Mouse (Mus musculus): Measurements from ENCODE around the gene Trim32. TPM values are rescaled to one million over a fixed set of nuclear protein-coding genes. Genes with fewer than 3 reads are reported as not detected.

Gene Trim32
- total RNA-seq (2021): 100 to 1,000 TPM; 245 to 246 TPM
- long read RNA-seq, experiment 1, transcript Trim32-202 (2 exons, 3,191 nt): minor isoform, 91 of 351 reads
- long read RNA-seq, experiment 1, transcript Trim32-201 (2 exons, 3,194 nt): major isoform, 208 of 351 reads
- long read RNA-seq, experiment 1, partial matches to known transcripts: 37 of 351 reads
- long read RNA-seq, experiment 1, other reads (novel, unspliced or antisense): 13 of 351 reads
- long read RNA-seq, experiment 2, transcript Trim32-201 (2 exons, 3,194 nt): major isoform, 139 of 274 reads
- long read RNA-seq, experiment 2, transcript Trim32-202 (2 exons, 3,191 nt): minor isoform, 71 of 274 reads
- long read RNA-seq, experiment 2, partial matches to known transcripts: 51 of 274 reads
- long read RNA-seq, experiment 2, other reads (novel, unspliced or antisense): 11 of 274 reads

DNA sequence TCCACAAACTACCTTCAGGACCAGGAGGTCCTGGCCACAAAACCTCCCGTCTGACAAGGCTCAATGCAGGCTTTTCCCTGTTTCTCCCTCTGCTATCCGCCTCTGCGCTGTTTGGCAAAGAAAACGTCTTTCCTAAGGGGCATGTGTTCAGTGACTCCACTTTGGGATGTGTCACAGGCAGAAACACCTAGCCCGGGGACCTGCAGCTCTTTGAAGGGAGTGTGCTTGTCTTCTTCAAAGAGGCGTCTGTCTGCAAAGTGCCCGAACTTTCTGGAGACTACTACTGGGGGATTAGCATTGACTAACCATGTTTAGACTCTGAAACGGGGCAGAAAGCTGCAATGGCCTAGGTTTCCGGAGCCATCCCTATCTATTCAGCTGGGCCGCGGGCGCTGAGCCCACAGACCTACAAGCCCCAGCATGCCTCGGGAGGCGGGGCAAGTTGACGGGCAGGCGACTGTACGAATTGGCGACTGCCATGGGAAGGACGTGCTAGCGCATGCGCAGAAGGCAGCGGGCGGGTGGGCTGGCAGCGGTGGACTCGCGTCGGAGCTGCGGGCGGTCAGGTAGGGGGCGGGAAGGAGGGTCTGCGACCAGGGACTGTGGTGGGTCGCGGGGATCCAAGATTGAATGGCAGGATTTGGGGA is at the start of gene Trim32:
TSS of gene Trim32 (plus strand) at position 483 of the 647 bp plus-strand sequence.
- DNase-seq (ENCODE audit: low spot score in 2 of 2): peak; percentile 100

- DNase-seq (ENCODE audit: low spot score in 2 of 2): no peak
Observed at GRCm38 (mm10) chr4:65565493-65565892, 39.3 kb upstream of the Trim32 start.

DNA sequence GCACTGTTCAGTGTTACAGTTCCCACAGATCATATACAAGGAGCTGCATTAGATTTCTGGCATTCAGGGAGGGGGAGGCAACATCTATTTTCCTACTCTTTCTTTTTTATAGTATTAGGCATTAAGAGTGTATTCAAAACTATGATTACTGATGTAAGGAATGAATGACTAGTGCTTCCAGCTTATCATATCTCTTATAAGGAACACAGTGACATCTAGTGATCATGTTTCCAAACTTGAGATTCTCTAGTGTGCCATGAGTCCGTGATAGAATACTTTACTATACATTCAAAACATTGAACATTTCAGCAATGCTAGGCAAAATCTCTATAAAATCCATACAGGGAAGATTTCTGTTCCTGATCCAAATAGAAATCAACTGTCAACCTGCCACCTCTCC is 24.5 kb upstream of the Trim32 start:
- no peak for DNase-seq (ENCODE audit: low spot score in 2 of 2)

GRCm38 (mm10) chr4:65586947-65587346 is 17.8 kb upstream of the Trim32 start:
- DNase-seq (ENCODE audit: low spot score in 2 of 2): no peak

DNA sequence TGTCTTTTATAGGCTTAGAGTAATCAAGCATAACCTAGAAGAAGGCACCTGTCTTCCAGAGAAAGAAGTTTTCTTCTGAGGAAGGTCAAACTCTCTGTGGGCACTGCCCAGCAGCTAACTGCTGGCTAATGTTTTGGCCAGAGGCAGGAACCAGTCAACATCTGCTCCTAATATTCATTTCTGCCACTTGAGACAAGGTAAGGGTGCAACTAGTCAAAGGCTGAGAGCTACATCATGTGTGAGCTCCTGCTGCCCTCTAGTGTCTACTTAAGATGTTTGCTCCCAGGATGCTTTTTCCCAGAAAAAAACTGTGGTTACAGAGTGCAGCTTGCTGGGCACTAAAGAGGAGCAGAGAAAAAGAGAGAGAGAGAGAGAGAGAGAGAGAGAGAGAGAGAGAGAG is 15.0 kb upstream of the Trim32 start:
- no peak for DNase-seq (ENCODE audit: low spot score in 2 of 2)

DNA sequence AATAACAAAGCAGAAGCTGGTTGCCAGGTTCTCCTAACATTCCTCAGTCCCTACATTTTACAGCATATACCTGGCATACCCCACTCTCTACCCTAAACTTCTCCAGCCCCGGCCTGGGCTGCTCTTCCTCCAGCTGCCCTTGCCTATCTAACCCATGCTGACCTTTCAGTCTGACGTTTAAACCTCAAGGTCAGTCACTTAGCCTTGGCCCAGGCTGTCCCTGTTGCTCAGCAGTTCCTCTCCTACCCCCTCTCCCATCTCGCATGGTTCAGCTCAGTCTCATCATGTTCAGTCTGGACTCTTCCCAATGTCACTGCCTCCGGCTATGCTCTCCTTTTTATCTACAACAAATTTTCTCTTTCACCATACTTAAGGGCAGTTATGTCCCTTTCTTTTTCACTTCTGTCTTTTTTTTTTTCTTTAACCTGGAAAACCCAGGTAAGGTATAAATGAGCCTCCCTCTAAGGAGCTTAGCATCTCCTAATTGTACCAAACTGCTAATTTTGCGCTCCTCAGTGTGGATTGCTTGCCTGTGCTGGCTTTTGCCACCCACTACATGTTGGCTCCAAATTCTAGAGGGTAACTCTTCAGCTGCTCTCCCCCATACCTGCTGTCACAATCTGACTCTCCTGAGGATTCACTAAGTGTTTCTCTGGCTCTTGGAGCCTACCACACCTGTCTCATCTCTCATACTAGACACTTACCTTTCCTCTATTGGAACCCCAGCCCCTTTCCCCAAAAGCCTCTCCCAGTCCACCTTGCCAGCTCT is 10.0 kb upstream of the Trim32 start:
- no peak for DNase-seq (ENCODE audit: low spot score in 2 of 2)

DNA sequence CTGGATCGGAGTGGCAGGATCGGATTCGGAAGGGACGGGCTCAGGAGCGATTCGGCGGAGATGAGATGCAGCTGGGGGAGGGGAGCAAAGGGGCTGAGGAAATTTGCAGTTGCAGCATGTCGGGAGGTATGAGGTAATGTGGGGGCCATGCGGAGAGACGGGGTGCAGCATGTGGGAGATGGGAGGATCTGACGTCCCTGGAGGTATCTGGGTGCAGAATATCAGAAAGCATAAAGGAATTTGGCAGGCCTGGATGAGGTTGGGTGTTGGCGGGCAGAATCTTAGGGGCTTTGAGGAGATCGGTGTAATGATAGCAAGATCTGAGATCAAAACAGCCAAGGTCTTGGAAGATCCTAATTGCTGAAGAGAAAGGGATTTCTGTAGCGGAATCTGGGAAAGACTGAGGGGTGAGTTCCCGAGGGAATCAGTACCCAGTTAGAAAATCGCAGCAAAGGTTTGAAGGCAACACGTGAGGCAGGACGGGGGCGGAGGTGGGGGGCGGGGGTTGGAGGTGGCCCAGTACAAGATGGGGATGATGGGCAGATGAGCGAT is 441 bp downstream of the Trim32 start:
- DNase-seq (ENCODE audit: low spot score in 2 of 2): peak in 1 of 2 experiments; percentile 29

DNA sequence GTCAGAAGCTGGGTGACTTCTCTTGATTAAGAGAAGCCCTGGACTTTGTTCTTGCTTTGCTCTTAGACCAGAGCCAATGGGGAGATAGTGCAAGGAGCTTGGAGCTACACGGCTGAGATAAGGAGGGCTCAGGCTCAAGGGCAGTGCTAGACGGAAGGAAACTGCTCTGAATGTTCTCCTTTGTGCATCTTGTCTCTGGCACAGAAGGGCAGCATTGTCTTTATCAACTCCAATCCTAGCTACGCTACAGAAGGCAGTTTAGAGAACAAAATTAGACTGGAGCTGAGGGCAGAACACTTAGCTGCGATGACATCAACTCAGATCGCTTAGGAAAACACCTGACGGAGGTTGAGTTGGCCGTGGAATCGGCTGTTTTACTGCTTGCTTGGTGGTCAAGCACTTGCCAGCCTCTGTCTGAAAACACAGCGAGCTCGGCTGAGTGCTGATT is 2.4 kb downstream of the Trim32 start:
- DNase-seq (ENCODE audit: low spot score in 2 of 2): no peak

DNA sequence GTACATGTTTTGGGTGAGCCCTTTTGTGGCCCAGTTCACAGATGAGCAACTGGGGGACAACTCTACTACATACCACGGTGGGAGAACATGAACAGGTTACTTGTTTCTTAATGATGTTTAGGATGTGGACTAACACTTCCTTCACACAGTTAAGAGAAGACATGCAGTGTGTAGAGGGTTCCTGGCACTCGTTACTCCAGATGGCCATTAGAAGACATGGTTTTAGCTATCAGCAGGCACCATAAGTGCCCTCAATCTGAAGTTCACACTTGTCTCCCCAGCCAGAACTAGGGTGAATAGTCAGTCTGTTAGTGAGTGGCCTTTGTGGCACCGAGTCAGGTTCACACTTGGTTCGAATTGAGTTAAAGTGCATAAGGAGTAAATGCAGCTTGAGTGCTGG is 3.3 kb downstream of the Trim32 start:
- no peak for DNase-seq (ENCODE audit: low spot score in 2 of 2)

DNA sequence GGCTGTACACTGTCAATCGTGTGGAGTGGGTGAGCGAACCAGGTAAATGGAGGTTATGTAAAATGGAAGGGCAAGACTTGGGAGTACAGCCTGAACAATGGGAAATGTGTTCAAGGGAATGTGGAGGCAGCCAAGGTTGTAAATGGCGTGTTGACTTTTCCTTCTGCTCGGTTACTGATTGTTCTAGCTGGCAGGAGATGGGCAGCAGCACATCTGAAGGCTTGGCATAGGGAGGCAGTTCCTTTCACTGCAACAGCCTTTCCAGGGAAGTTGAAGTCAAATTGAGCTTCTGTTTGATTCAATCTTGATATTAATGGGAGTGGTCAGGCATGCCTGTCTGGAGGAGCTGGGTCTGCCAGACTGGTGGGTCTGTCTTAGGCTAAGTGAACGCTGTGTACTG is 5.5 kb downstream of the Trim32 start:
- DNase-seq (ENCODE audit: low spot score in 2 of 2): no peak

- DNase-seq (ENCODE audit: low spot score in 2 of 2): no peak
Observed at GRCm38 (mm10) chr4:65610896-65611295, 6.1 kb downstream of the Trim32 start.

DNA sequence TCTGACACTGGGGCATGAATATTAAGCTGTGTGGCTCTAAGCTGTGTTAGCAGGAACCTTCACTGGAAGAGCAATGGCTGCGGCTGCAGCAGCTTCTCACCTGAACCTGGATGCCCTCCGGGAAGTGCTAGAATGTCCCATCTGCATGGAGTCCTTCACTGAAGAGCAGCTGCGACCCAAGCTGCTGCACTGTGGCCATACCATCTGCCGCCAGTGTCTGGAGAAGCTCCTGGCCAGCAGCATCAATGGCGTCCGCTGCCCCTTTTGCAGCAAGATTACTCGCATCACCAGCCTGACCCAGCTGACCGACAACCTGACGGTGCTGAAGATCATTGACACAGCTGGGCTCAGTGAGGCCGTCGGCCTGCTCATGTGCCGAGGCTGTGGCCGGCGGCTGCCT is 8.3 kb downstream of the Trim32 start:
- DNase-seq (ENCODE audit: low spot score in 2 of 2): no peak

- DNase-seq (ENCODE audit: low spot score in 2 of 2): no peak
Observed at GRCm38 (mm10) chr4:65620125-65620524, 15.3 kb downstream of the Trim32 start.

DNA sequence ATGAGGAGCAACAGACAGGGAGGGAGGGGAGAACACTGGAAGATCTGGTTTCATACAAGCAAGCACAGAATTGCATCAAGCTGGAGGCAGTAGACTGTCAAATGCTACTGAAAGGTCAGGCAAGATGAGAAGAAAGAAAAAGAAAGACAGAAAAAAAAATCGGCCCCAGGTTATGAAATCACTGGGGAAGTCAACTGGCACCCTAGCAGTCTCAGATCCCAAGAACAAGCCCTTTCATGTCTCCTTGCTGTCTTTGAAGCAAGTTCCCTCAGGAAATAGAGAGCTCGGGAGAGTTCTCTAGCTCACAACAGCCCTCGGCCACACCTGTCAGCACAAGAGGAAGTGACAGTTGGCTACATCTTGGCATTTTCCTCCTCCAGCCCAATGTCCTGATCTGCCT is 33.4 kb downstream of the Trim32 start:
- DNase-seq (ENCODE audit: low spot score in 2 of 2): no peak

DNA sequence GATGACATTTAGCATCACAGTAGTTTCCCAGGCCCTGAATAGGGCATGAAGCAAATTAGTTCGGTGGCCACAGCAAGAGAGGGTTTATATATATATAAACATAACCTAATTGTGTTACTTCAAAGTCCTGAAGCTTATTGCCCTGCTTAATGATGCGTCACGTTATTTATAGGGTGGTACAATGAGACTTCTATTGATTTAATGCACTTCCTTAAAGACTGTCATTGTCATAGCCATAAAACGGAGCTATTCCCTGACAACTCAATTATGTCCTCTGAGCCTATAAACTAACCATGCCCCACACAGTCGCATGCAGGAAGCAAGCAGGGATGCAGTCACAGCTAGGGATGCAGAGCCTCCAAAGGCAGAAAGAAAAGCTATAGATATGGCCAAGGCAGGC is 37.8 kb downstream of the Trim32 start:
- no peak for DNase-seq (ENCODE audit: low spot score in 2 of 2)

DNA sequence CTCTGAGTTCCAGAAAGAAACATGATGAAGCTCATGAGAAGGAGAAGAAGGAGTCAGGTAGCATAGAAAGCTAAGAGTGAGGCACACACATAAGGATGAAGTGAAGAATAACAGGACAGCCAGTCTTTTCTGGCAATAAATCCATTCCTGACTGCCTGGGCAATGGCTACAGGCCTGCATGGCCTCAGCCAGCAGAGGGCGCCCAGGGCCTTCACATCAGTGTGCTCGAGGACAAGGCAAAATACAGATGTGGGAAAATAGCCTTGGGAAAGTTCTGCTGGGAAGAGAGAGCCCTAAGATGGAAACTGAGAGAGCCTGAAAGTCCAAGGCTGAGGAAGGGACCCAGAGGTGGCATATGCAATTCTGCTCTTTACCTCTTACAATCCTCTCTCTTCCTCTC is 49.9 kb downstream of the Trim32 start:
- peak; percentile 86 to 88 for DNase-seq (ENCODE audit: low spot score in 2 of 2)

DNA sequence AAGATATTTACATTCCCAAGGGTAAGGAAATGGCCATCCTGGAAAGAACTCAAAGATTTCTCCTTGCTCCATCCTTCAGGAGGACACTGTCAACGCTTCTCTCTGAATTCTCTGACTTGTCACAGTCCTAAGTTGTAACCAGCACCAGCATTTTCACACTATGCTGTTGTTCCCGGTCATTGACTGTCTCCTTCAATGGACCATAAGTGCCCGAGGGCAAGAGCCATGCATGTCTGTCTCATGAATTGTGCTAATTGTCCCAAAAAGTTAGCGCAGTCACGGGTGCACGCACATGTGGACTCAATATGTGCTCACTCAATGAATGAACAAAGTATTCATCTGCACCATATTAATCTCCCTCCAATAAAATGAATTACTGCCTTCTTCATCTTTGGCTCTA is 58.4 kb downstream of the Trim32 start:
- no peak for DNase-seq (ENCODE audit: low spot score in 2 of 2)

Measured in left cerebral cortex, adult 18-20 months (tissue).